Mouse (Mus musculus) lung, embryonic 16.5 days (tissue): ENCODE results near the gene Mrpl22. TPM values are rescaled to one million over a fixed set of nuclear protein-coding genes. Genes with fewer than 3 reads are reported as not detected.
A peak's percentile ranks its signal among the peaks of the same experiment; 100 is the strongest.
"Not testable (repeated sequence)": the region's sequence is repeated elsewhere in the genome, so short reads cannot be mapped to it uniquely, and the experiment has no call there.

Source experiments
- ATAC-seq: fragments of 200-750 bp; cut with Nextera tagmentation; 2 replicates; pipeline ENCODE4 v1.8.0; 2017; ENCODE audit warnings: low read depth, mild to moderate bottlenecking, moderate library complexity
- H3K27ac ChIP-seq: fragments of 300-500 bp; sonication (generic); 2 replicates; pipeline ENCODE4 v1.5.1; 2014; ENCODE audit warnings: mild to moderate bottlenecking, control low read depth, low read length
- H3K27me3 ChIP-seq: fragments of 300-500 bp; sonication (generic); 2 replicates; pipeline ENCODE4 v1.6.1; 2014; ENCODE audit warnings: low read depth, low read length, mixed read lengths; ENCODE audit not compliant: control insufficient read depth, insufficient read depth
- H3K36me3 ChIP-seq: fragments of 300-500 bp; sonication (generic); 2 replicates; pipeline ENCODE4 v1.6.1; 2014; ENCODE audit warnings: low read length; ENCODE audit not compliant: control insufficient read depth, insufficient read depth
- H3K4me1 ChIP-seq: fragments of 300-500 bp; sonication (generic); replicated peaks from 2 replicates; pipeline ENCODE4 v1.6.1; 2014; ENCODE audit warnings: low read length, mixed read lengths; ENCODE audit not compliant: control insufficient read depth, insufficient read depth
- H3K4me2 ChIP-seq: fragments of 300-500 bp; sonication (generic); 2 replicates; pipeline ENCODE4 v1.6.1; 2014; ENCODE audit warnings: low read depth, low read length, control low read depth
- H3K4me3 ChIP-seq: fragments of 300-500 bp; sonication (generic); 2 replicates; pipeline ENCODE4 v1.5.1; 2014; ENCODE audit warnings: mild to moderate bottlenecking, low read length, control low read depth
- H3K9ac ChIP-seq: fragments of 300-500 bp; sonication (generic); 2 replicates; pipeline ENCODE4 v1.6.1; 2014; ENCODE audit warnings: low read length, control low read depth
- H3K9me3 ChIP-seq: fragments of 300-500 bp; sonication (generic); 2 replicates; pipeline ENCODE4 v1.6.1; 2016; ENCODE audit warnings: low read length; ENCODE audit not compliant: control insufficient read depth
- WGBS: fragments of 180-500 bp; shearing (Covaris S2); extraction: QIAGEN DNeasy Blood & Tissue Kit; methylation state at CpG from one replicate; pipeline ENCODE4 v1.1.7; 2014; 5-methylcytosine and 5-hydroxymethylcytosine counted together
- polyA plus RNA-seq: library from polyadenylated mRNA; unstranded; fragments of >200 nt; fragmentation: Nextera tagmentation; extraction: Ambion mirVana; gene quantifications from 2 replicates; pipeline ENCODE4 v1.2.1, GENCODE M21; 2015

Gene Mrpl22
- polyA plus RNA-seq, 1 experiment from 2014 or later, result 108 TPM

DNA sequence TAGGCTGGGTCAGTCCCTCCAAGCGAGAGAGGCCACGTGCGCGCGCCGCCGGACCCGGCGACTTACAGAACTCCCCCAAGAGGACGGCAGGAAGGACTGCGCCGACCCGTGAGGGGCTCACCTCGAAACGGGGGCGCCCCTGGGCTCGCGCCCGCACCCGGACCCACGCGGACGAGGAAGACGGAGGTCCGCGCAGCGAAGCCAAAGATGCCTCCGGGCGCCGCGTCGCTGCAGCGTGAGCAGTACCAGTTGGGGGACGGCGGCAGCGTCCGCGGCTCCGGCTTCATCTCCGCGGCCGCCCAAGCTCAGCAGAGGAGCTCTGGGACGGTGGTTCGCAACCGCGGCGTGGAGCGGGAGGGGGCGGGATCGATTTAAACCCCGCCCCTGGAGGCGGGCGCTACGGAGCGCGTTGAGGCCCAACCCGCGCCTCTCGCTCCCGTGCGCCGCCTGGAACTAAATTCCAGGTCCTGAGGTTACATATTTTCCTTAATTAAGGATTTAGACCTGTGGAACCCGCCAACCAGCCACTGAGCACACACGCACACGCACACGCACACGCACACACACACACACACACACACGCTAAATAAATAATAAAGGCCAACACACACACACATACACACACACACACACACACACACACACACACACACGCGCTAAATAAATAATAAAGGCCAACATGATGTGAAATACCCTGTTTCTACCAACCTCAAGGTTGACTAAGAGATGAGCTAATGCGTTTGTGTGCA lies 3.1 kb upstream of the Mrpl22 start, which contains the start of gene Gemin5:
Gene Gemin5 (minus strand): TSS at position 373 of the 749 bp plus-strand sequence.
- Histone ChIP-seq H3K9me3 (no peaks in the 10 kb centered on the region), H3K9ac (peak within 1 kb of the TSS; percentile 87), H3K27ac (peak within 1 kb of the TSS; percentile 23), H3K4me2 (peak within 1 kb of the TSS; percentile 81), H3K36me3 (peaks cover 18% of the 10 kb centered on the region), H3K27me3 (no peaks in the 10 kb centered on the region), H3K4me3 (peak within 1 kb of the TSS; percentile 91), H3K4me1 (peaks cover 14% of the 10 kb centered on the region)
- peak; percentile 90 for ATAC-seq
- under 1% methylated on average over 71 of the region's 71 CpGs for WGBS

GRCm38 (mm10) chr11:58169666-58170065 lies 1.8 kb upstream of the Mrpl22 start:
- 51% methylated on average over 4 of the region's 4 CpGs for WGBS
- Histone ChIP-seq H3K27ac (no peak overlapping the region), H3K36me3 (peaks cover 14% of the 10 kb centered on the region), H3K9me3 (no peaks in the 10 kb centered on the region), H3K9ac (no peak overlapping the region), H3K4me2 (no peak overlapping the region), H3K4me1 (peaks cover 14% of the 10 kb centered on the region), H3K27me3 (no peaks in the 10 kb centered on the region), H3K4me3 (no peak overlapping the region)
- no peak for ATAC-seq

DNA sequence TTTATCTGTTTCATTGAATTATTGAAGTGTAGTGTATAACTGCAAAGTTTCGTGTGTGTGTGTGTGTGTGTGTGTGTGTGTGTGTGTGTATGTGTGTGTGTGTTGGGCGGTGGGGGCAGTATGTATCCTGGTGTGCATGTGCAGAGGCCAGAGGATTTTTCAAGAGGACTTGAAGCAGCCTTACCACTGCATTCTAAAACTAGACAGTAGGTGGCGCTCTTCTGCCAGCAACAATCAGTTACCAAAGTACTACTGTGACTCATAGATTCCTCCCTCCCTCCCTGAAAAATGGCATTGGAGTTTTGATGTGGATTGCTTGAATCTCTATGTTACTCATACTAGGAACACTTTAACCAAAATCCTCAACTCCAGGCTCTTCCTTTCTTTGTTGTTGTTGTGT lies 8.1 kb downstream of the Mrpl22 start:
- Histone ChIP-seq H3K4me3 (no peak overlapping the region), H3K4me1 (no peaks in the 10 kb centered on the region), H3K9me3 (no peaks in the 10 kb centered on the region), H3K36me3 (peaks cover 28% of the 10 kb centered on the region), H3K27me3 (no peaks in the 10 kb centered on the region), H3K4me2 (no peak overlapping the region), H3K9ac (no peak overlapping the region), H3K27ac (no peak overlapping the region)
- ATAC-seq, result peak; percentile 49; the same call in 1 of the 2 replicates
- WGBS, result 32% methylated on average over 3 of the region's 3 CpGs

DNA sequence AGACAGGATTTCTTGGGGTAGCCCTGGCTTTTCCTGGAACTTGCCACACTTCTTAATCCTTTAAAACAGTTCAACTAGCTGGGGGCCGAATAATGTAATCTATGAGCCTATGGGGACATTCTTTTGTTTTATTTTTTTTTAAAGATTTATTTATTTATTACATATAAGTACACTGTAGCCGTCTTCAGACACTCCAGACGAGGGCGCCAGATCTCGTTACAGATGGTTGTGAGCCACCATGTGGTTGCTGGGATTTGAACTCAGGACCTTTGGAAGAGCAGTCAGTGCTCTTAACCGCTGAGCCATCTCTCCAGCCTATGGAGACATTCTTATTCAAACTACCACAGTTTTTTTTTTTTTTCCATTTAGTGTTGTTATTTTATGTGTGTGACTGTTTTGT lies 8.5 kb downstream of the Mrpl22 start:
- not testable (repeated sequence) for H3K9ac ChIP-seq, H3K4me2 ChIP-seq, H3K4me3 ChIP-seq, H3K4me1 ChIP-seq, H3K27me3 ChIP-seq, ATAC-seq, H3K27ac ChIP-seq, H3K9me3 ChIP-seq
- peaks cover 28% of the 10 kb centered on the region for H3K36me3 ChIP-seq
- WGBS, result 91% methylated on average over 6 of the region's 6 CpGs

- H3K27ac ChIP-seq, result no peak overlapping the region
- no peak overlapping the region for H3K4me2 ChIP-seq
- WGBS, result 83% methylated on average over 7 of the region's 7 CpGs
- no peaks in the 10 kb centered on the region for H3K27me3 ChIP-seq
- peaks cover 21% of the 10 kb centered on the region for H3K36me3 ChIP-seq
- H3K4me1 ChIP-seq, result no peaks in the 10 kb centered on the region
- no peak overlapping the region for H3K9ac ChIP-seq
- ATAC-seq, result no peak
- no peak overlapping the region for H3K4me3 ChIP-seq
- no peaks in the 10 kb centered on the region for H3K9me3 ChIP-seq
Measured at GRCm38 (mm10) chr11:58180756-58181155, 9.3 kb downstream of the Mrpl22 start.

GRCm38 (mm10) chr11:58183579-58183978 lies 12.1 kb downstream of the Mrpl22 start:
- Histone ChIP-seq H3K9ac (no peak overlapping the region), H3K9me3 (no peaks in the 10 kb centered on the region), H3K4me2 (no peak overlapping the region), H3K36me3 (peaks cover 3% of the 10 kb centered on the region), H3K27me3 (no peaks in the 10 kb centered on the region), H3K4me3 (no peak overlapping the region), H3K27ac (no peak overlapping the region), H3K4me1 (no peaks in the 10 kb centered on the region)
- no peak for ATAC-seq
- WGBS, result 88% methylated on average over 3 of the region's 3 CpGs

GRCm38 (mm10) chr11:58189675-58190074 lies 18.2 kb downstream of the Mrpl22 start:
- H3K9me3 ChIP-seq, result no peaks in the 10 kb centered on the region
- H3K4me1 ChIP-seq, result peaks cover 6% of the 10 kb centered on the region; the same call in 1 of the 2 replicates
- no peak overlapping the region for H3K4me2 ChIP-seq
- no peak overlapping the region for H3K9ac ChIP-seq
- ATAC-seq, result no peak
- no peaks in the 10 kb centered on the region for H3K36me3 ChIP-seq
- H3K4me3 ChIP-seq, result no peak overlapping the region
- WGBS, result 89% methylated on average over 6 of the region's 6 CpGs
- H3K27ac ChIP-seq, result no peak overlapping the region
- no peaks in the 10 kb centered on the region for H3K27me3 ChIP-seq

GRCm38 (mm10) chr11:58193326-58193725 lies 21.9 kb downstream of the Mrpl22 start:
- no peaks in the 10 kb centered on the region for H3K36me3 ChIP-seq
- peaks cover 6% of the 10 kb centered on the region; the same call in 1 of the 2 replicates for H3K4me1 ChIP-seq
- no peak overlapping the region for H3K4me2 ChIP-seq
- H3K27me3 ChIP-seq, result no peaks in the 10 kb centered on the region
- H3K9me3 ChIP-seq, result no peaks in the 10 kb centered on the region
- H3K9ac ChIP-seq, result no peak overlapping the region
- ATAC-seq, result no peak
- 39% methylated on average over 3 of the region's 3 CpGs for WGBS
- H3K27ac ChIP-seq, result no peak overlapping the region
- no peak overlapping the region for H3K4me3 ChIP-seq

DNA sequence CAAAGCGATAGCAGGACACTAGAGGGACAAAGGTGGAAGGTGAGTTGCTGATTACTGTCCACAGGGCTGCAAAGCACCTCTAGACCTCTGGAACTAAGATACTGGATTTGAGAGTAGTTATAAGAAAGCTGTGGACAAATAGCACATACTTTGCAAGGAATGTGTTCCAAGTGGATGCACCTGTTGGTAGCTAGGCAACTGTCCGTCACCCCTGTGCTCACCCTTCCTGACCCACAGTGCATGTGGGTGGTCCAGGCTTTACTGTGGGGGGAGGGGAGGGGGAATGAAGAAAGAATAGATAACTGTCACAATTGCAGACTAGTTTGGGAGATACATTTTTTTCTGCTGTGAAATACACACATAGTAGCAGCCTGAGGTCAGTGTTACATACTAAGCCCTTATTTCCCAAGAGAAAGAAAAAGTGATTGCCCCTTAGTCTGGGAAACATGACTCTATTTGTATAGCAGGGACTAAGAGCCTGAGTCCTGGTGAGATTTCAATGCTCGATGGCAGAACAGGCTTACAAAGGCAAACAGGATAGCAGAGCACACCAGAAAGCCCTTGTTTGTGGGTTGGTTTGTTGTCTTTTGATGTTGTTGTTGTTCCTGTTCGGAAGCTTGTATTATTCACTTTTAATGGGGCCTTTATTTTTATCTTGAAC lies 22.5 kb downstream of the Mrpl22 start:
- Histone ChIP-seq H3K9ac (no peak overlapping the region), H3K4me1 (peaks cover 6% of the 10 kb centered on the region; the same call in 1 of the 2 replicates), H3K4me3 (no peak overlapping the region), H3K36me3 (no peaks in the 10 kb centered on the region), H3K27ac (no peak overlapping the region), H3K27me3 (no peaks in the 10 kb centered on the region), H3K4me2 (no peak overlapping the region), H3K9me3 (no peaks in the 10 kb centered on the region)
- WGBS, result 21% methylated on average over 4 of the region's 4 CpGs
- ATAC-seq, result no peak
